Mouse (Mus musculus) embryonic stem cell, embryonic (primary cell): ENCODE measurements around the gene Pwwp2b.

Source experiments
- CTCF ChIA-PET, 4 experiments: fragments of 300-600 bp in 2 of 4; fragments of 350-600 bp in 2 of 4; sonication (Branson Sonifier 250); formaldehyde crosslinking; loops; one replicate each; lab custom pipeline; 2022; ENCODE audit warnings: inconsistent platforms in 2 of 4; lab: Charles Lee
- POLR2A ChIA-PET, 4 experiments: fragments of 300-600 bp in 2 of 4; fragments of 350-600 bp in 2 of 4; sonication (Branson Sonifier 250); formaldehyde crosslinking; loops; one replicate each; lab custom pipeline; 2022; ENCODE audit warnings: antibody characterized with exemption in 4 of 4, inconsistent platforms in 1 of 4; lab: Charles Lee

The Pwwp2b gene

GRCm38 (mm10) chr7:139218641-139219415 is 29.5 kb upstream of the Pwwp2b start:
- POLR2A ChIA-PET = interaction anchor here in 2 of 4 experiments (0.7 to 1.6 kb wide), 4 partner anchors 11 to 40 kb away, joined by 3 to 5 read pairs (median 4); no protein-coding TSS in a partner anchor

GRCm38 (mm10) chr7:139219486-139219885 is 28.8 kb upstream of the Pwwp2b start:
- CTCF ChIA-PET = interaction anchor here in 2 of 4 experiments (1.6 to 2.3 kb wide), 3 partner anchors 14 to 84 kb away, joined by 6 to 8 read pairs (median 7); no protein-coding TSS in a partner anchor
- POLR2A ChIA-PET = interaction anchor here in 2 of 4 experiments (1.0 to 3.5 kb wide), 4 partner anchors 9 to 15 kb away, joined by 3 to 11 read pairs (median 4); no protein-coding TSS in a partner anchor

More at GRCm38 (mm10) chr7:139218641-139219415, 29.5 kb upstream of the Pwwp2b start:
- CTCF ChIA-PET = interaction anchor here in 2 of 4 experiments (1.6 to 2.3 kb wide), 3 partner anchors 15 to 85 kb away, joined by 6 to 8 read pairs (median 7); no protein-coding TSS in a partner anchor

DNA sequence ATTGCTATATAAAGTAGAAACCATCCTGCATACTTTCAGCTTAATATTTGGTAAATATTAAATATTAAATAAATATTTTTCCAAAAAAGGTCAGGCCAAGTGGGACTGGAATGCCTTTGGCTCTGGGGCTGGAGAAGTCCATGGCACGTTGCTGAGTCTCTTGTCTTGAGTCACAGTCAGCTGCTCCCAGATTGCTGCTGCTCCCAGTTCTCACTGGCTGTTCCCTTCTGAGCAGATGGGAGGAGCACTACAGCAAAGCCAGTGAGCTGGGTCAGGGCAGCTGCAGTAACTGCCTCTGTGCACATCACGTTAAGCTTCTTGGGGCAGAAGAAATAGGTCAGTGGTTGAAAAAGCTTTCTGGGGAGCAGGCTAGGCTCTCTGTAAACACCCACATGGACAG is 28.0 kb upstream of the Pwwp2b start:
- ChIA-PET POLR2A (interaction anchor here in 3 of 4 experiments (0.5 to 3.5 kb wide), 5 partner anchors 8 to 370 kb away, joined by 3 to 11 read pairs (median 4); no protein-coding TSS in a partner anchor), CTCF (interaction anchor here (0.5 to 2.3 kb wide), 4 partner anchors 13 to 255 kb away, joined by 3 to 6 read pairs (median 5); no protein-coding TSS in a partner anchor)

DNA sequence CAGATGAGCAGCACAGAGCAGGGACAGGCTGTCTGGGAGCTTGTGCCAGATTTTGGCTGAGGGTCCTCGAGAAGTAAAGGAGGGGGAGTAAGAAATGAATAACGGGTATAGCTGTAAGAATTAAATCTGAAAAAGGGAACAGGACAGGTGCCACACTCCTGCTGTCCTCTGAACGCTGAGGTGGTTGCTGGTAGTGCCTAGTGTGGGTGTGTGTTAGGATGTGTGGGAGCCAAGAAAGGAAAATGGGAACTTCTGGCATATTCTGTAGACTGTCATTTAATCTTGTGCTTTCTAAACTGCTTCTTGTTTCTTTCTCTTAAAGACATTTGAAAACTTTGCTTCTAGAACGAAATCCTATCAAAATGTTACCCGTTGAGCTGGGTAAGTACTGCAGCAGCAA is 27.2 kb upstream of the Pwwp2b start:
- ChIA-PET POLR2A (interaction anchor here in 3 of 4 experiments (0.6 to 3.5 kb wide), 8 partner anchors 8 to 86 kb away, joined by 3 to 11 read pairs (median 4); partner anchors contain the start of genes Lrrc27 (in 2 of the 3) and Stk32c (in 2 of the 3)), CTCF (interaction anchor here in 3 of 4 experiments (1.1 to 2.0 kb wide), 3 partner anchors 8 to 78 kb away, joined by 4 to 6 read pairs (median 5); partner anchors contain the start of genes Lrrc27 (in 1 of the 3) and Stk32c (in 1 of the 3))

GRCm38 (mm10) chr7:139221856-139222255 is 26.4 kb upstream of the Pwwp2b start:
- CTCF ChIA-PET = interaction anchor here in 3 of 4 experiments (0.7 to 2.0 kb wide), 6 partner anchors 9 to 192 kb away, joined by 3 to 6 read pairs (median 4); partner anchors contain the start of genes Lrrc27 (in 2 of the 3) and Stk32c (in 2 of the 3)

GRCm38 (mm10) chr7:139222341-139222740 is 25.9 kb upstream of the Pwwp2b start:
- POLR2A ChIA-PET = interaction anchor here in 3 of 4 experiments (0.8 to 3.5 kb wide), 10 partner anchors 9 to 141 kb away, joined by 3 to 11 read pairs (median 3); partner anchors contain the start of genes Lrrc27 (in 2 of the 3) and Stk32c (in 2 of the 3)
- CTCF ChIA-PET = interaction anchor here in 3 of 4 experiments (0.7 to 2.0 kb wide), 5 partner anchors 9 to 193 kb away, joined by 3 to 6 read pairs (median 5); partner anchors contain the start of genes Lrrc27 (in 1 of the 3) and Stk32c (in 1 of the 3)

More at GRCm38 (mm10) chr7:139221856-139222255, 26.4 kb upstream of the Pwwp2b start:
- POLR2A ChIA-PET = interaction anchor here in 3 of 4 experiments (0.8 to 3.5 kb wide), 9 partner anchors 9 to 142 kb away, joined by 3 to 11 read pairs (median 3); partner anchors contain the start of genes Lrrc27 (in 2 of the 3) and Stk32c (in 2 of the 3)

DNA sequence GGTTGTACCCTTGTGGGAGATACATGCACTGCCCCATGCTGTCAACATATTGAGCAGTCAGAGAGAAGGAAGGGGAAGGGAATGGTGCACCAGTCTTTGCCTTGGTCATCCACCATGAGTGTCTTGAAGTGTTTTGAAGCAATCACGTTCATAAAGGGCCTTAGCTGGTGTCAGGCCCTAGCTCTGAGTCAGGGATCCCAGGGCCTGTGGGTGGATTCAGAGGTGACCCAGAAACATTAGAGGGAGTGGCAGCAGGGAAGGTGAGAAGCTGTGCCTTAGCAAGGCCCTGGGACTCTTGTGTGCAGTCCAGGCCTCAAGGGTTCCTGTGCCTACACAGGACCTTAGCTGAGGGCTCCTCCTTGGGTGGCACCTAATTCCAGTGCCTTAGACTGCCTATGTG is 24.2 kb upstream of the Pwwp2b start:
- POLR2A ChIA-PET = interaction anchor here in 2 of 4 experiments (0.6 to 3.0 kb wide), 5 partner anchors 9 to 165 kb away, joined by 3 to 10 read pairs (median 4); partner anchors contain the start of gene Inpp5a (in 1 of the 2)
- CTCF ChIA-PET = interaction anchor here in 3 of 4 experiments (0.8 to 1.2 kb wide), 3 partner anchors 10 to 75 kb away, joined by 3 to 7 read pairs (median 3); no protein-coding TSS in a partner anchor

- POLR2A ChIA-PET = interaction anchor here in 2 of 4 experiments (0.6 to 3.0 kb wide), 6 partner anchors 10 to 164 kb away, joined by 3 to 10 read pairs (median 4); partner anchors contain the start of gene Inpp5a (in 1 of the 2)
- CTCF ChIA-PET = interaction anchor here in 2 of 4 experiments (0.8 to 1.7 kb wide), 5 partner anchors 9 to 259 kb away, joined by 3 to 7 read pairs (median 3); no protein-coding TSS in a partner anchor
These were observed 23.6 kb upstream of the Pwwp2b start for GRCm38 (mm10) chr7:139224725-139225124.

GRCm38 (mm10) chr7:139226416-139226815 is 21.9 kb upstream of the Pwwp2b start:
- CTCF ChIA-PET = interaction anchor here in 3 of 4 experiments (0.5 to 1.7 kb wide), 5 partner anchors 26 to 428 kb away, joined by 3 to 6 read pairs (median 3); no protein-coding TSS in a partner anchor
- POLR2A ChIA-PET = interaction anchor here in 2 of 4 experiments (1.0 to 5.4 kb wide), 3 partner anchors 8 to 25 kb away, joined by 3 to 25 read pairs (median 10); partner anchors contain the start of genes Lrrc27 (in 1 of the 2) and Stk32c (in 1 of the 2)

DNA sequence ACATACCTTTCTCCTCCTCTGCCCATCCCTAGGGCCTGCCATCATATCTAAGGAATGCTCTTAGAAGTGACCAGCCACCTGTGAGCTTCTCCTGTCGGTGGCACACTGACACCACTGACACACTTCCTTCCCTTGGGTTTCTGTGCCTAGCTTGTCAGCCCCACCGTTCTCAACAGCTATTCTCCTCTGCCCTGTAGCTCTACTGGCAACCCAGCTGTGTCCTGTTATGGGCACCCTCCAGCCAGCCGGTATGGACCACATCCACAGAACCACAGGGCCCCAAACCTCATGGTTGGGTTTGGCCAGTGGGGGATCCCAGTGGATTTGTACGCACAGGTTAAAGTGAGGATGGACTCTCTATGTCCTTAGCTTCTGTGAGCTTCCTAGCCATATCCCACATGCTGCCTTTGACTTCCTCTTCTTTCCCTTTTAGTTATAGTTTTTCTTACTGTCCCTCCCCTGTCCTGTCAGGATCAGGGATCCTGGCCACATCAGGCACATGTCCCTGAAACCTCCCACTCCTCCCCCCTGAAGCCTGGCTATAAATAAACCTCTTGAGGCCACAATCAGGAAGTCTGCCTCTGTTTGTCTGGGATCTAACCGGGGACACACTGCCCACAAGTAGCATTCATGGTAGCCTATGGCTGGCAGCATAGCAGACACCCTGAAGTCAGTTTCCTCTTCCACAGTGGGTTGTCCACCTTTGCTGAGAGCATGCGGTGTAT is 19.7 kb upstream of the Pwwp2b start:
- POLR2A ChIA-PET = interaction anchor here in 2 of 4 experiments (0.9 to 5.4 kb wide), 7 partner anchors 9 to 16 kb away, joined by 3 to 25 read pairs (median 5); partner anchors contain the start of genes Lrrc27 (in 2 of the 2) and Stk32c (in 2 of the 2)

GRCm38 (mm10) chr7:139229837-139230236 is 18.4 kb upstream of the Pwwp2b start:
- ChIA-PET POLR2A (interaction anchor here in 3 of 4 experiments (0.6 to 5.4 kb wide), 10 partner anchors 9 to 133 kb away, joined by 3 to 25 read pairs (median 4); partner anchors contain the start of genes Lrrc27 (in 1 of the 3) and Stk32c (in 1 of the 3)), CTCF (interaction anchor here in 2 of 4 experiments (0.9 to 2.0 kb wide), 9 partner anchors 21 to 740 kb away, joined by 3 to 6 read pairs (median 4); no protein-coding TSS in a partner anchor)

More for the DNA sequence above, 19.7 kb upstream of the Pwwp2b start:
- CTCF ChIA-PET = interaction anchor here in 3 of 4 experiments (0.5 to 1.5 kb wide), 6 partner anchors 16 to 1685 kb away, joined by 3 to 5 read pairs (median 3); partner anchors contain the start of genes Lrrc27 (in 1 of the 3) and Stk32c (in 1 of the 3)

DNA sequence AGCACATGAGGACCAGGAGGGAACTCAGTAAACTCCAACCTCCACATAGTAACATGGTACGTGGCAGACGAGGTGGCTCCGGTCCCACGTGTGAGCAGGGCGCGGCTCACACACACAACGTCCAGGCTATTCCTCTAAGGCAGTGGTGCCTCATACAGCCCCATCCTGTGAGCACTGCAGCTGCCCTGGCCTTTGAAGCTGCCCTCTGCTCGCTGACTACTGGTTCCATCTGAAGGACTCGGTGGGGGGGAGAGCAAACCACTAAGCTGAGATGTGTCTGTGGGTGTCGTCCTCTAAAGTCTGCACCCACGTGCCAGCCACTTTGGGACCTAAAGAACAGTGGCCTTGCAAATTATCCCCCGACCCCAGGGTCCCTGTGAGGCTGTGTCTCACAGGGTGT is 18.0 kb upstream of the Pwwp2b start:
- ChIA-PET CTCF (interaction anchor here in 2 of 4 experiments (0.9 to 2.0 kb wide), 8 partner anchors 22 to 739 kb away, joined by 3 to 6 read pairs (median 4); no protein-coding TSS in a partner anchor), POLR2A (interaction anchor here in 3 of 4 experiments (0.6 to 5.4 kb wide), 8 partner anchors 9 to 133 kb away, joined by 3 to 25 read pairs (median 4); partner anchors contain the start of genes Lrrc27 (in 1 of the 3) and Stk32c (in 1 of the 3))

- POLR2A ChIA-PET = interaction anchor here (0.6 to 6.1 kb wide), 20 partner anchors 8 to 648 kb away, joined by 3 to 53 read pairs (median 4); partner anchors contain the start of genes Lrrc27 (in 2 of the 4), Pwwp2b (in 2 of the 4), Stk32c (in 2 of the 4) and Dpysl4 (in 1 of the 4)
- CTCF ChIA-PET = interaction anchor here (0.5 to 4.2 kb wide), 58 partner anchors 9 to 1592 kb away, joined by 3 to 55 read pairs (median 4); partner anchors contain the start of genes Lrrc27 (in 3 of the 4), Stk32c (in 3 of the 4), Dpysl4 (in 1 of the 4) and Pwwp2b (in 1 of the 4)
These were observed 14.6 kb upstream of the Pwwp2b start for GRCm38 (mm10) chr7:139233714-139234113.

- ChIA-PET POLR2A (interaction anchor here (0.6 to 6.1 kb wide), 24 partner anchors 9 to 708 kb away, joined by 3 to 53 read pairs (median 4); partner anchors contain the start of genes Lrrc27 (in 2 of the 4), Pwwp2b (in 2 of the 4) and Stk32c (in 2 of the 4)), CTCF (interaction anchor here (0.5 to 4.2 kb wide), 48 partner anchors 8 to 574 kb away, joined by 3 to 55 read pairs (median 5); partner anchors contain the start of genes Lrrc27 (in 4 of the 4), Stk32c (in 4 of the 4), Dpysl4 (in 1 of the 4) and Pwwp2b (in 1 of the 4))
These were observed 13.7 kb upstream of the Pwwp2b start for GRCm38 (mm10) chr7:139234426-139235188.
